Mouse (Mus musculus): Measurements from ENCODE around the gene Cpt1b. TPM values are rescaled to one million over a fixed set of nuclear protein-coding genes. Genes with fewer than 3 reads are reported as not detected.

The Cpt1b gene
- total and polyA plus RNA-seq, 2 experiments from 2014 or later = 412 to 674 TPM

DNA sequence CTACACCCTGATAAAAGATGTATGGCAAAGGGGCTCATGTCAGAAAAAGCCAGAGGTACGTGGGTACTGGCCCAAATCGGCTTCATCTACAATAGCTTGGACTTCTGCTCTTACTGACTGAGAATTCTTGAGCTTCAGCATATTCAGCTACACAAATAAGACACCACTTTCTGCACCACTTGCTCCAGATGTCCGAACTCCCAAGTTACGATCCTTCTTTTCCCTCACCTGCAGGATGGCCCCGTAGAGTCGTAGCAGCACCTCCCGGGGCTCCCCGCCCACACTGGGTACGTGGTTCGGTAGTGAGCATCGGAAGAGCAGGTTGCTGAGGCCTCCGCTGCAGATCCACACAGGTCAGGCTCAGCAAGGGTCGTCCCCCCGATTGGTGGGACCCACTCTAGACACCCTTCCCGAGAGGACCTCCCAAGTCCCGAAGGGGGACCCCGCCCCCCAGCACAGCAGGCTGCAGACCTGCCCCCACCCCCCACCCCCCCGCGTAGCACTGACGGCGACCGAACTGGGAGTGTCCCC lies 3.2 kb upstream of the Cpt1b start:
- 7% methylated on average over 16 of the region's 22 CpGs for WGBS
- Histone ChIP-seq H3K27me3 (ENCODE audit: control insufficient read depth, insufficient read depth, low read length) (no peaks in the 10 kb centered on the region), H3K4me1 (ENCODE audit: control insufficient read depth, insufficient read depth) (peaks cover 32% of the 10 kb centered on the region), H3K9ac (replicated peaks; ENCODE audit: low read depth, low read length) (peak overlapping the region; percentile 90), H3K27ac (ENCODE audit: low read depth) (peak overlapping the region; percentile 99), H3K4me3 (ENCODE audit: low read depth, low read length) (peak overlapping the region; percentile 82), H3K9me3 (replicated peaks; ENCODE audit: control insufficient read depth, low read length) (no peaks in the 10 kb centered on the region), H3K36me3 (replicated peaks; ENCODE audit: control insufficient read depth, insufficient read depth, low read length) (peaks cover 10% of the 10 kb centered on the region), H3K4me2 (ENCODE audit: low read depth, low read length) (peak overlapping the region; percentile 96)
- DNase-seq (ENCODE audit: low spot score) (no peak), ATAC-seq (ENCODE audit: insufficient read depth, low read depth) (no peak)
- TF ChIP-seq CTCF (IDR thresholded peaks at IDR 0.05; ENCODE audit: low read depth) (no peak), EP300 (IDR thresholded peaks at IDR 0.05; ENCODE audit: low read depth) (no peak)

DNA sequence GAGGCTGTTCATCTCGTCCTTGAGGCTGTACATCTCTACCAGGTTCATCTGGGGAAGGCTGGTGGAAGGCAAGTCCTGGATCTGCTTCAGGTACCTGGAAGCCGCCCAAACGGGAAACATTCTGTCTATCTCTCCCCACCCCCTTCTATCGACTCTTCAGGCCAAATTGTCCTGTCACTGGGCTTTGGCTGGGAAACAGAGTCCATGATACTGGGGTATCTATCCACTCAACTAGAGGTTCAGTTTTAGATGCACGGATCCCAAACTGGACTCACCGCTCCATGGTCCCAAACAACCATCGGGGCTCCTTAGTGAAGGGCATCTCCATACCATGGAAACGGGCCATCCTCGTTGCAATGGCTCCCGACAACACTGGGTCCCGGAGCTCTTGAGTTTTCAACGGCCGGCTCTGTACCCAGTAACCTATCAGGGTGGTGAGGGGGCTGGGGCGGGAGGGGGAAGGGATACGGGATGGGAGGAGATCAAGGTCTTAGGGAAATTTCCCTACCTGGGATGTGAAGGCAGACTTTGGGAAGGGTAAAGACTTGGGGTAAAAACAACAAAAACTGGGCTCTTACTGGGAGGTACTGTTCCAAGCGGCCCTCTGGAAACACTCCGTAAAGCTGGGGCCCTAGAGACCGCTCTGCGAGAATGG lies 2.6 kb upstream of the Cpt1b start:
- Histone ChIP-seq H3K4me3 (ENCODE audit: low read depth, low read length) (peak overlapping the region; percentile 82), H3K9me3 (replicated peaks; ENCODE audit: control insufficient read depth, low read length) (no peaks in the 10 kb centered on the region), H3K27ac (ENCODE audit: low read depth) (peak overlapping the region; percentile 99; the same call in 1 of the 2 replicates), H3K4me2 (ENCODE audit: low read depth, low read length) (peak overlapping the region; percentile 96), H3K9ac (replicated peaks; ENCODE audit: low read depth, low read length) (peak overlapping the region; percentile 90), H3K36me3 (replicated peaks; ENCODE audit: control insufficient read depth, insufficient read depth, low read length) (peaks cover 10% of the 10 kb centered on the region), H3K4me1 (ENCODE audit: control insufficient read depth, insufficient read depth) (peaks cover 37% of the 10 kb centered on the region), H3K27me3 (ENCODE audit: control insufficient read depth, insufficient read depth, low read length) (no peaks in the 10 kb centered on the region)
- DNase-seq (ENCODE audit: low spot score) (no peak), ATAC-seq (ENCODE audit: insufficient read depth, low read depth) (no peak)
- TF ChIP-seq EP300 (IDR thresholded peaks at IDR 0.05; ENCODE audit: low read depth) (no peak), CTCF (IDR thresholded peaks at IDR 0.05; ENCODE audit: low read depth) (no peak)
- 79% methylated on average over 19 of the region's 19 CpGs for whole genome bisulfite sequencing

DNA sequence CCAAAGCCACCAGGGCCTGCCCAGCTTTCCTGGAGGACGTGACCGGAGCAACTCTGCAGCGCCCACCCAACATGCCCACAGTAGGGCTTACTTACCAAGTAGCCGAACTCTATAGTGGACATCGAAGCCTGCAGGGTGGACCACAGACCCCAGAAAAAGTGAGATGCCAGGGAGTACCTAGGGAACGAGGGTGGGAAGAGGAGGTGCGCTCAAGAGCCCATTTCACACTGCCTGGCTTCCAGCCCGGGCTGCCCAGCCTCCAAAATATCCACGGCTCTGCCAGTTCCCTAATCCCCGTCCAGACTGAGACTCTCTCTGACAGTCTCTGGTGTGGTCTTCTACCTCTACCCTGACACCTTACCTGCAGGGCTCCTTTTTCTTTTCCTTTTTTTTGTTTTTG lies 1.1 kb upstream of the Cpt1b start:
- Histone ChIP-seq H3K27ac (ENCODE audit: low read depth) (peak overlapping the region; percentile 100), H3K36me3 (replicated peaks; ENCODE audit: control insufficient read depth, insufficient read depth, low read length) (peaks cover 18% of the 10 kb centered on the region), H3K4me2 (ENCODE audit: low read depth, low read length) (peak overlapping the region; percentile 60; the same call in 1 of the 2 replicates), H3K4me1 (ENCODE audit: control insufficient read depth, insufficient read depth) (peaks cover 36% of the 10 kb centered on the region), H3K27me3 (ENCODE audit: control insufficient read depth, insufficient read depth, low read length) (no peaks in the 10 kb centered on the region), H3K4me3 (ENCODE audit: low read depth, low read length) (no peak overlapping the region), H3K9me3 (replicated peaks; ENCODE audit: control insufficient read depth, low read length) (no peaks in the 10 kb centered on the region), H3K9ac (replicated peaks; ENCODE audit: low read depth, low read length) (no peak overlapping the region)
- no peak for ATAC-seq (ENCODE audit: insufficient read depth, low read depth)
- 58% methylated on average over 10 of the region's 10 CpGs for WGBS
- DNase-seq (ENCODE audit: low spot score) = no peak
- no peak for TF ChIP-seq CTCF (IDR thresholded peaks at IDR 0.05; ENCODE audit: low read depth)
- TF ChIP-seq EP300 (IDR thresholded peaks at IDR 0.05; ENCODE audit: low read depth) = no peak

DNA sequence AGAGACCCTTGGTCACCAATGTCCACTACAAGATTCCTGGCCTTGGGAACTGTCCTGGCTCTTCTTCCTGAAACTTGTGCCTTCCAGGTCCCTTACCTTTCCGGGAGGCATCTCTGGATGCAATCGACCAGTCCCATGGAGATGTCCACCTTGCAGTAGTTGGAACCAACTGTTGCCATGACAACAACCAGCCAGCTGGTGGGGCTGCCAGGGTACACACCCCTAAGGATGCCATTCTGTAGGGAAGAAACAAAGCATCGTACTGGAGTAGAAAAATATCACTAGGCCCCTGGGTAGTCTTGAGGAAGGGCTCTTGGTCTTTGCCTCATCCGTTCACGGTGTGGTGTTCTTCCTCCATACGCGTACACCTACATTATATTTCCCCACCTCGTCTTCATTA lies 1.0 kb downstream of the Cpt1b start:
- Histone ChIP-seq H3K27ac (ENCODE audit: low read depth) (peak overlapping the region; percentile 100), H3K9me3 (replicated peaks; ENCODE audit: control insufficient read depth, low read length) (no peaks in the 10 kb centered on the region), H3K4me1 (ENCODE audit: control insufficient read depth, insufficient read depth) (peaks cover 33% of the 10 kb centered on the region), H3K27me3 (ENCODE audit: control insufficient read depth, insufficient read depth, low read length) (no peaks in the 10 kb centered on the region), H3K4me3 (ENCODE audit: low read depth, low read length) (peak overlapping the region; percentile 66), H3K36me3 (replicated peaks; ENCODE audit: control insufficient read depth, insufficient read depth, low read length) (peaks cover 37% of the 10 kb centered on the region), H3K9ac (replicated peaks; ENCODE audit: low read depth, low read length) (peak overlapping the region; percentile 93), H3K4me2 (ENCODE audit: low read depth, low read length) (peak overlapping the region; percentile 60)
- TF ChIP-seq CTCF (IDR thresholded peaks at IDR 0.05; ENCODE audit: low read depth) = no peak
- TF ChIP-seq EP300 (IDR thresholded peaks at IDR 0.05; ENCODE audit: low read depth) = no peak
- 62% methylated on average over 8 of the region's 8 CpGs for WGBS
- DNase-seq (ENCODE audit: low spot score) (no peak), ATAC-seq (ENCODE audit: insufficient read depth, low read depth) (no peak)

DNA sequence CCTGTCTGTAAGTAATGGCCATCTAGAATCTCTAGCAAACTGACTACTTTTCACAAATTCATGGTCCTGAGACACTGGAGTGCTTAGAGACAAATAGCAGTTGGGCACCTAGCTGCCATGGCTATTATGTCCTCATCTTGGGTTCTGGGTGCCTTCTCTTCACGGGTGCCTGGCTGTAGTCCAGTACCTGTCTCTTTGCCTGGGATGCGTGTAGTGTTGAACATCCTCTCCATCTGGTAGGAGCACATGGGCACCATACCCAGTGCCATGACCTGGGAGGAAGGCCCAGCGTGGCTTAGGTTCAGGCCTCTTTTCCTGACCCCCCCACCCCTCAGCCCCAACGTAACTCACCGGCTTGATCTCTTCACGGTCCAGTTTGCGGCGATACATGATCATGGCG lies 3.7 kb downstream of the Cpt1b start:
- H3K4me2 ChIP-seq (ENCODE audit: low read depth, low read length) = no peak overlapping the region
- H3K27ac ChIP-seq (ENCODE audit: low read depth) = no peak overlapping the region
- no peak overlapping the region for H3K4me3 ChIP-seq (ENCODE audit: low read depth, low read length)
- no peaks in the 10 kb centered on the region for H3K27me3 ChIP-seq (ENCODE audit: control insufficient read depth, insufficient read depth, low read length)
- TF ChIP-seq CTCF (IDR thresholded peaks at IDR 0.05; ENCODE audit: low read depth) = no peak
- TF ChIP-seq EP300 (IDR thresholded peaks at IDR 0.05; ENCODE audit: low read depth) = no peak
- peaks cover 53% of the 10 kb centered on the region for H3K36me3 ChIP-seq (replicated peaks; ENCODE audit: control insufficient read depth, insufficient read depth, low read length)
- H3K9ac ChIP-seq (replicated peaks; ENCODE audit: low read depth, low read length) = no peak overlapping the region
- ATAC-seq (ENCODE audit: insufficient read depth, low read depth) (no peak), DNase-seq (ENCODE audit: low spot score) (no peak)
- peaks cover 20% of the 10 kb centered on the region for H3K4me1 ChIP-seq (ENCODE audit: control insufficient read depth, insufficient read depth)
- H3K9me3 ChIP-seq (replicated peaks; ENCODE audit: control insufficient read depth, low read length) = no peaks in the 10 kb centered on the region
- 91% methylated on average over 9 of the region's 9 CpGs for WGBS

Data from heart, postnatal 0 days (tissue).